Mouse (Mus musculus): ENCODE measurements at regions not wholly inside any gene's neighbourhood (a gene's known extent, or its start where the extent isn't known, plus 50 kb on each side); places are given as distances from the start of the nearest gene placed in this dataset.
A peak's percentile ranks its signal among the peaks of the same experiment; 100 is the strongest.

- DNase-seq (ENCODE audit: low read depth), result no peak
These were observed 82.9 kb upstream of the Jade1 start for GRCm38 (mm10) chr3:41472586-41472985.

- no peak for DNase-seq (ENCODE audit: low read depth)
These were observed 86.4 kb upstream of the Jade1 start for GRCm38 (mm10) chr3:41469106-41469505.

DNA sequence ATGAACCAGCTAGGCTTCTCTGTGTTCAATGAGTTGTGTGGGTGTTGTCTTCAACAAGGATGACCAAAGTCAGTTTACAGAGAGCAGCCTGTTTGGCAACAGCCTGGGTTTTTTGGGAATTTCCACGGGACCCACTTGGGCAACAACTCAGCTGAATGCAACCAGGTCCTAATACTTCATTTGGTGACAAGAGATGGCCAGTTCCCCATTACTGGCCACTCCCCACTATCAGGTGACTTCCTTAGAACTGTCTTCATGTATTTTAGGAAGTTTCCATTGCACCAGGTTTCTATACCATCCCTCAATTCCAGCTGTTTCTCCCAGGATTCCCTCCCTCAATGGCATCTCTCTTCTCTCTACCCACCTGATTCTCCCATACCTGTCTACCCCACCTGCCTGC lies 87.7 kb upstream of the Jade1 start:
- DNase-seq (ENCODE audit: low read depth), result no peak

GRCm38 (mm10) chr3:41465893-41466292 lies 89.6 kb upstream of the Jade1 start:
- DNase-seq (ENCODE audit: low read depth), result peak; percentile 47

DNA sequence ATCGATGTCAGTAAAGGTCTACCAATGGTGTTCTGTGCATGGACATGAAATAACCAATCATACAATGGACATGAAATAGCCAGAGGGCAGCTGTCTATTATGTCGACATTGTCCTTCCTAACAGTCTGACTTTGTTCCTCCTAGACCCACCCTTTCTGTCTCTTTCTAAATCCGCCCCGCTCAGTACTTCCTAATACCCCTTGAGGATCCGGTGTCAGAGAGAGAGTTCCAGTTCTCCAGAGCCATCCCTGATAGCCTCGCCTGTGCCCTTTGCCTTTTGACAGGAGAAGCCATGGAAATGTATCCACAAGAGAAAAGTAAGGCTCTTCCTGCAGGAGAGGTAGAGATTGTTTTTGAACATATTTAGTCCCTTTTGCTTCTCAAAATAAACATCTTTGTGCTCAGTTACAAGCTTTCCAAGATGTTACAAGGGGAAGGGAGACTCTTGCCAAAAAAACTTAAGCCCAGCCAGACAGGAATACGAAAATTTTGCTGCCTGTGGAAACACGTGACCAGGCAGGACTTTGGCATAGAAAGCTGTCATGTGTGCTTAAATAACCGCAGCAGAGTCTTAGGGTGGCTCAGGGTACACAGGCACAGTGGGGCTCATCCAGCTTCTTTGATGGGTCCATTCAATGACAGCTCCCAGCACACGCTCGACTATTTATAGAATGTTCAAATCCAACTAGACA lies 92.4 kb upstream of the Jade1 start:
- DNase-seq (ENCODE audit: low read depth), result no peak

DNA sequence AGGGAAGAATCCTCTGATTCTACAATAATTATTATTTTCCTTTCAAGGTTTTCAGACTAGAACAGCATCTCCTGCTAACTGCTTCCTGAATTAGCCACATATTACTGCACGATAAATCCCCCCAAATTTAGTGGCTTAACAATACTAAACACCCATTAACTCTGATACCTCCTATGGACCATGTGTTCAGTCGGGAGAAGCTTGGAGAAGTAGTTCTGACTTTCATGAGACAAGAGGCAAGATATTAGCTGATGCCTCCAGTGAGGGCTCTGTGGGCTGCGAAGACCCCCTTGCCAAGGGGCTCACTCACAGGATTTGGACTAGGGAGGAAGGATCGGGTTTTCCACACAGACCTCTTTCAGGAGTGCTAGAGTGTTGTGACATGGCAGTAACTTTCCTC lies 95.4 kb upstream of the Jade1 start:
- DNase-seq (ENCODE audit: low read depth), result no peak

- no peak for DNase-seq (ENCODE audit: low read depth)
These were observed 97.4 kb upstream of the Jade1 start for GRCm38 (mm10) chr3:41458156-41458555.

DNA sequence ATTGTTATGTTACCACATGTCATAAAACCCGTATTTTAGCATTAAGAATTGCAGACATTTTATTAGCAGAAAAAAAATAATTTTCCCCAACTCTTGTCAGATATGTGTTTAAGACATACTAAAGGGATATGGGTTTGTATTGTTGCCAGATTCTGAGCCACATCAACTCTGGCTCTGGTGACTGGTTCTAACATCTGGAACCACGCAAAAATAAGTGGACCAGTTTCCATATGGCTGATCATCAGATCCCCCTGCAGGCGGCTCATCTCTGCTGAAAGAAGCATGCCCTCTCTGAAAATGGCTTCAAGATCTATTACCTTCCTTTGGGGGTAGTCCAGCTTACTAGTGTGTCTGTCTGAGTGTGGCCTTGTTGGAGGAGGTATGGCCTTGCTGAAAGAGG lies 102.0 kb upstream of the Jade1 start:
- DNase-seq (ENCODE audit: low read depth), result no peak

DNA sequence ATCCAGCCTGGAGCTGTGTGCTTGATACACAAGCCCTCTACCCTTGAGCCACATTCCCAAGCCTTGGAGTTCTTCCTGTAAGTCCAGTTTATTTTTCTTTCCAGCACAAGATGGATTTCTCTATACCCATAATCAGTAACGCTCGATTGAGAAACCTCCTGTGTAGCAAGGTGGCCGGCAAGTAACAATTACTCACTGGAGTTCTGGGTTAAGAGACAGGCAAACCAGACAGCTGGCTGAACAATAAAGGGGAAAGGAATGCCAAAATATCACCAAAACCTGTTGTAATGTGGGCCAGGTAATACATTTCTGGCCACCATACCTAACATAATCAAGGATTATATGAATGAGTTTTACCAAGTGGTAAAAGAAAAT lies 102.8 kb upstream of the Jade1 start:
- peak; percentile 16 for DNase-seq (ENCODE audit: low read depth)

DNA sequence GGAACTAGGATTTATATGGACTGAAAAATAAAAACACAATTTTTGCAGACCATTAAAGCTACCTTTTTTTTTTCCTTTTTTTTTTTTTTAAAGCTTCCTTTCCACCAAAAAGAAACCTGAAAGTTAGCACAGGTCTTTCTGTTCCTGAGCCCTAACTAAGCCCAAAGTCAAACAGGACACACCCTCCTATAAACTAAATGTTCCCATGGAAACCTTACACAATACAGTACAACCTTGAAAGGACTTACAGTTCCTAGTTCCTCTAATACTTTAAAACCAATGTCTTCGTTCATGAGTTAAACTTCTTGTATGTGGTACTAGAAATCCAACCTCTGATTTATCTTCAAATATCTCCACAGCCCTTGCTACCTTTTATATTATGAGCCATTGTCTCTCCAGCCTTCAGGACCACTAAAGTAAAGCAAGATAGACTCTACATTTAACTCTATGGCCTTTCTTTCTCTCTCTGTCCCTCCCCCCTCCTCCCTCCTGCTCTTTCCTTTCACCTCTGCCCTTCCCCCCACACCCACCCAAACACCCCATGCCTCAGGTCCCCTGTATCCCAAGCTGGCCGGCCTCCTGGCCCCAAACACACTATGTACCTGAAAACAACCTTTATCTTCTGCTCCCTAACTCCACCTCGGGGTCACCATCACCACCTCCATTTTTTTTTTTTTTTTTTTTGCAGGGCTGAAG lies 103.4 kb upstream of the Jade1 start:
- peak; percentile 27 for DNase-seq (ENCODE audit: low read depth)

DNA sequence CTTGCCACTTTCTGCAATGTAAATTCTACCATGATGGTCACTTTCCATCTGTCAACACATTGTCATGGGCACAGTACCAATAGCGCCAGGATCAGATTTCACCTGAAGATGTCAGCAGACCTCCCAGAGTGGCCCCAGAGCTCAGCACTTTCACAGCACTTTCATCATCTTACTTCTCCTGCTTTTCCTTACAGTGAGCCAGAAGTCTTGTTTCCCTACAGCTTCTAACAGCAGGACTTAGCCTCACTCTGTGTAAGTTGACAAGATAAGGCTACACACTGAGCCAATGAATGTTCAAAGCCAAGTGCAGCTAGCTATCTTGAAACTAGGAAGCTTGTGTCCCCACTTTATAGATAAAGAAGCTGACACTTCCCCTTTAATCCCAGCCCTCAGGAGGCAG lies 104.8 kb upstream of the Jade1 start:
- DNase-seq (ENCODE audit: low read depth), result peak; percentile 21

- no peak for DNase-seq (ENCODE audit: low read depth)
These were observed 111.2 kb upstream of the Jade1 start for GRCm38 (mm10) chr3:41444243-41444753.

DNA sequence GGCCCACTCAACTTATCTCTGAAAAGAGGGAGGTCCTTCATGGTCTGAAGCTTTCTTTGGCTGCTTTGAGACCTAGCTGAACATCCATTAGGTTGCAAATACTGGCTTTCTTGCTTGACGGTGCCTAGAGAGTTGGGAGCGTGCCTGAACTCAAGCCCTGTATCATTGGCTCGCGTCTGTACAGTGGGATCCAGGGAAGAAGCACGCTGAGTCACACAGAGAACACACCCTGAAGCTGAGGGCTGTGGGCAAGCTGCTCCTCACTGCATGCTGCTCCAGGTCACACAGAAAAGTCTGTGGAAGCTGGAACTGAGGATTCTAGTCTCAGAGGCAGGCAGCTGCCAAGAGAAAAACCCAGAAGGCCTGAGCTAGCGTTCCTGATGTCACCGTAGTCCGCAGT lies 119.3 kb upstream of the Jade1 start:
- no peak for DNase-seq (ENCODE audit: low read depth)

DNA sequence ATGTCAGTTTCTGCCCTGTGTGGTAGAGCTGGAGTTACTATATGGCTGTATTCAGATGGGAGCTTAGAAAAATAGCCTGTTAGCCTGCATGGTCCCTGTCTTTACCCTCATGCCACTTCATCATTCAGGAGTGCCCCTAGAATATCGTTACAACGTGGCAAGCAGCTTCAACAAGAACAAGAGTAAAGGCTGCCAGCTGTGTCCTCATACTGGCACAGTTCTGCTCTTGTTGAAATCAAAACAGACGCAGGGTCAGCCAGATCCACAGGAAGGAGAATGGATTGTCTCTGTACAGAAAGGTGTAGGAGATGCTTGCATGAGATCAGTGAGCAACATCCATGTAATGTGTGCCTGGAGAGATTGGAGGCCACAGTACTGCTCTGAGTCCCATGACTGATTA lies 122.4 kb upstream of the Jade1 start:
- DNase-seq (ENCODE audit: low read depth), result no peak

DNA sequence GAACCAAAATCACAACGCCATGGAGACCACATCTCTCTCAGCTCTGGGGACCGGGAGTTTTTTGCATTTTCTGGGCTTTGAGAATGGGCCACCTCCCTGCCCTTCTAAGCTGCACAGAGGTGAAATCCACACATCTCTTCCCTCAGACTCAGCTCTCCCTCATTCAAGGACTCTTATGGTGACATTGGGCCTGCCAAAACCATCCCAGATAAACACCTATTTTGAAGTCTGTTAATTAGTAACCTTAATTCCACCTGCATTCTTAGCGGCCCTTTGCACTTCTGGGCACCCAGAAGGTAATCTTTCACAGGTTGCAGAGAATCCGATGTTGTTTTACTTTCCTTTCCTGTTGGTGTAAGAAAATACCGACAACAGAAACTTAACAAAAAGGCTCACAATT lies 123.2 kb upstream of the Jade1 start:
- no peak for DNase-seq (ENCODE audit: low read depth)

- DNase-seq (ENCODE audit: low read depth), result no peak
These were observed 125.3 kb upstream of the Jade1 start for GRCm38 (mm10) chr3:41430191-41430590.

GRCm38 (mm10) chr3:41426946-41427345 lies 128.6 kb upstream of the Jade1 start:
- no peak for DNase-seq (ENCODE audit: low read depth)

GRCm38 (mm10) chr3:41425863-41426262 lies 129.7 kb upstream of the Jade1 start:
- no peak for DNase-seq (ENCODE audit: low read depth)

DNA sequence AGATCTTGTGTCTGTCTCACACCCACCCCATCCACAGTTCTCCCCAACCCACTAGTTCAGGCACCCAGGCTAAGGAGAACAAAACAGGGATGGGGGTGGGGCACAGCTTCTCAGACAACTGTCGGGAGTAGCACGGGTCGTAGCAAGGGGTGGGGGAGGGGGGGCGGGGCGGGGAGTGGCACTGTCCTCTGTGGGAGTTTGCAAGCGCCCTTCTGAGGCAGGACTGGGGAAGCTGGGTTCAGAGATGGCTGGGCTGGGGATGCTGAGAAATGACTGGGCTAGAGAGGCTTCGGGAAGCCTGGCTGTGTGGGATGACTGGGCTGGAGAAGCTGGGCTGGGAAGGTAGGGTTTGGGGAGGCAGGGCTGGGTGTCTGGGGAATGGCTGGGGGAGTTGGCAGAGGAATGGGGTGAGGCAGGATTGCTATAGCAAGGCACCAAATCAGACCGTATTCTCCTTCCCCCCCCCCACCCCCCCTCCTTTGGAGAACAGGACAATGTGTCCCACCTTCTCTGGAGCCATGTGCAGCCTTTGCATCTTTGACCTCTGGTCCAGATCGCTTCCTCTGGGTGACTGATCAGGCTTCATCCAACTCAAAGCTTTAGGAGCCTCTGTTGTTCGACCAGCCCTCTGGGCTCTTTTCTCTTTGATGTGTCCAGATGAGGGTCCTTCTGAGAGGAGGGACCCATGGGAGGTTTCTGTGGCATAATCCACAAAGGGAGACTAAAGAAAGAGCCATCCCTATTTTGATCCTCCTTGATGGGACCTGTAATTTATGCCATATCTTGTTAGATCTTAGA lies 131.2 kb upstream of the Jade1 start:
- DNase-seq (ENCODE audit: low read depth), result no peak

DNA sequence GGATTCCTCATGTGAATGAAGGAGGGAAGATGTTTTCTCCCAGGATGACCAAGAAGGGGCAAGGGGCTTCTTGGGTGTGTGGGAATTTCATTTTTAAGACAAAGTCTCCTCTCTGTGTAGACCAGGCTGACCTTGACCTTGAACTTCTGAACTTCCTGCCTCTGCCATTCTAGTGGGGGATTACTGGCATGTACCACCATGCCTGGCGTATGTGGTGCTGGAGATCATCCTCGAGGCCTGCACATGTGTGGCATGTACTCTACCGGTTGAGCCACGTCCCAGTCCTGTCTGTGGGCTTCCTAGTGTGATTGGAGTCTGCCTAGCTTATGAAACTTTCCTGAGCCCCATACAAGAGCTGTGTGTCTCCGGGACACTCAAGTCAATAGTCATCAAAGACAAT lies 131.9 kb upstream of the Jade1 start:
- no peak for DNase-seq (ENCODE audit: low read depth)

- no peak for DNase-seq (ENCODE audit: low read depth)
These were observed 132.6 kb upstream of the Jade1 start for GRCm38 (mm10) chr3:41422615-41423579.

GRCm38 (mm10) chr3:41413771-41414170 lies 141.8 kb upstream of the Jade1 start:
- no peak for DNase-seq (ENCODE audit: low read depth)
